Mouse (Mus musculus) E14TG2a.4 (cell line): Measurements from ENCODE around the gene Ube2h.

Experiments used
- CTCF ChIP-seq: conservative IDR thresholded peaks from 2 replicates; pipeline ENCODE4 v1.5.1; 2014; ENCODE audit warnings: low read length
- POU5F1 ChIP-seq: IDR thresholded peaks from 2 replicates; pipeline ENCODE4 v1.6.1; 2014; ENCODE audit warnings: low read length, borderline replicate concordance

GRCm38 (mm10) chr6:30259271-30259670 lies 45.1 kb downstream of the Ube2h start:
- TF ChIP-seq CTCF, result no peak
- no peak for TF ChIP-seq POU5F1
